Mouse (Mus musculus): Measurements from ENCODE around the gene Pak7.
"Not testable (repeated sequence)": the region's sequence is repeated elsewhere in the genome, so short reads cannot be mapped to it uniquely, and the experiment has no call there.

Gene Pak7

DNA sequence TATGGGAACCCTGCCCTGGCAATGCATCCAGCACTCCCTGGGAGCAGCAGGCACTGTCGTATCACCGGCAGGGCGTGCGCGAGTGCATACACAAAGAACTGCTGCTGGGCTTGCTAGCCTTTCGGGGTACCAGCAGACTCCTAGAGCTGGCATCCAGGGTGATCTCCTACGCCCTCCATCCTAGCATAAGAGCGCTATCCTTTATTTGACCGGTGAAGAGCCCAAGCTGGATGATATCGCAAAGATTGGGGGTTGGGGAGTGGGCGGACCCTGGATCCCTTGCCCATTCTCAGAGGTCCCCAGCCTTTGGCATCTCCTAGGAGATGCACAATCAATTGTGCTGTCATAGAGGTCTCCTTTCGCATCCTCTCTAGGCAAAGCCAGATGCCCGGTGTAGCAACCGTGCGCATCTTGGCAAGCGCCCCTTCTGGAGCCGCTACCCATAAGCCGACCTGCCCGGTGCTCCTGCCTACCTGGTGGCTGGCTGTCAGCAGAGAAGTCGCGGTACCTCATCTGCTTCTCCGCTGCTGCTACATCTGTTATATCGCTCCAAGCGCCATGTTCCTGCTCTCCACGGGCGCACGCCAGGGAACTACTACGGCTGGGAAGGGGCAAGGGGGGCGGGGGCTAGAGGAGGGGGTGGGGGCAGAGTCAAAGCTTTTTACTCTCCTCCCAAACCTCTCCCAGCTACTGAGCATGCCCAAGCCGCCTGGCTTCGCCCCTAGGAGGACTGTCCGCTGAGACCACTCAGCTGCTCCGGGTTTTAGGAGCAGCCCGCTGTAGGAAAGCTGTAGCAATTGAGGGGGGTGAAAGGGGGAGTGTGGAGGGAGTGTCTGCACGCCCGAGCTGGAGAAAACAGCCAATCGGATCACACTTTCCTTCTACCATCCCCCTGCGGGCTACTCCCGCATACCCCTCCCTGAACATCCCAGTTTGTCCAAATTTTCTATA lies at the start of gene Pak7:
Gene Pak7 (minus strand): TSS at position 787 of the 951 bp plus-strand sequence.
- no peak for DNase-seq (ENCODE audit: extremely low read depth, low read depth, low spot score)

DNA sequence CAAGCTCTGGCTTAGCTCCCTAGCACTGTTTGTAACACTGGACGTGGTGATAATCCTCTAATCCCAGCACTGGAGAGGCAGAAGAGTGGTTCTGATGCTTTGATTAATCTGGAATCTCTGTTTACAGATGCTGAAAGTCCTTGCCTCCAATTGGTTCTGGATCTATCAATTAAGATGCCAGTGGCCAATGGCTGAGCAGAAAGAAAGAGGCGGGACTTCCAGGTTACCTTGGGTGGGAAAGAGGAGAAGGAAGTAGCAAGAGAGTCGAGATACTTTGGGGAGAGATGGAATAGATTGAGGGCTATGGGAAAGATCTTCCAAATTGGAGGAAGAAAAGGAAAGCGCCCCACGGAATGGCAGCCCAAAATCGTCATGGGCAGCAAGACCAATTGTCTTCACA lies 37.8 kb upstream of the Pak7 start:
- DNase-seq (ENCODE audit: extremely low read depth, low read depth, low spot score), result no peak

DNA sequence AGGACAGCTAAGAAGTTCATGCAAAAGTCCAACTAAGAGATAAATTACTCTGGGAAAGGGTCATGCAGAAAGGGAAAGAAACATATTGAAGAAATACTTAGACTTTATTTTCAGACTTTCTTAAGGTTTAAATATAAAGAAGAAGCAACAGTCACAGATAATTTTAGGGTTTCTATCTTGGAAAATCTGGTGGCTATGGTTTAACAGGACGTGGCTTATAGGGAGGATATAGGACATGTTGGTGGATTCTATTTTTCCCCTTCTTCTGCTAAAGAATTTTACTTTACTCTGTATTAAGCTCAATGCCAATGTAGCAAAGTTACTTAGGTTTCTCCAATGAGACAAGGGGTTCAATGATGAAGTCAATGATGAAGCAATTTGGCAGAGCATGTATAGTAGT lies 31.8 kb upstream of the Pak7 start:
- DNase-seq (ENCODE audit: extremely low read depth, low read depth, low spot score), result no peak

DNA sequence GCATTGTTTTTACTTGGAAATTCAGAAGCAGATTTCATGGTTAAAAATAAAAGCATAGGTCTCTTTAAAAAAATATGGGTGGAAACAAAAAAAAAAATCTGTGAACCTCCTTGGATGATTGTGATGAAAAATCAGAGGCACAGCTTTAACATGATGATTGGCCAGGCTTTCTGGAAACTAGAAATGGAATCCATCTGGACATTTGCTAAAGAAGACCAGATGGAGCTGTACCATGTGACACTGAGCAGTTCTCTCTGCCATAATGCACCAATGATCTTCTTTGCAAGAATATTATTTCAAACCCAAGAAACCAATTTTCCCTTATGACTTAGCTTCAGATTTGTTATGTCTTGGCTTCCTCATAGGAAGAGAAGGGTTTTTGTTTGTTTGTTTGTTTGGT lies 28.6 kb upstream of the Pak7 start:
- no peak for DNase-seq (ENCODE audit: extremely low read depth, low read depth, low spot score)

DNA sequence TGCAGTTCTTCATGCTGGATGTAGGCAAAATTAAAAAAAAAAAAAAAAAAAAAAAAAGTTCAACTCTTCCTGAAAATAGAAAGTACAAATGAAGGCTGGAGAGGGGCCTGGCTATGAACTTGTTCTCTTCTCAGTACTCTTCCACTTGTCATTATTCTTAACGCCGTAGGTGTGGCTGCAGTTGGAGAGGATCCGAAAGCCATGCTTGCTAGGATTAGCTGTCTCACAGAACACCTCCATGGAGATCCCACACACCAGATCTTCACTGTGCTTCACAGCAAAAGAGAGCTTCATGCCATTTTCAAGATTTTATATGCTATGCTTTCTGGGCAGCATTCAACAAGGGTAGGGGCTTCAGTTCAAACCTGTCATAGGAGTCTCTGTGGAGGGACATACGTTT lies 14.8 kb upstream of the Pak7 start:
- DNase-seq (ENCODE audit: extremely low read depth, low read depth, low spot score), result no peak

DNA sequence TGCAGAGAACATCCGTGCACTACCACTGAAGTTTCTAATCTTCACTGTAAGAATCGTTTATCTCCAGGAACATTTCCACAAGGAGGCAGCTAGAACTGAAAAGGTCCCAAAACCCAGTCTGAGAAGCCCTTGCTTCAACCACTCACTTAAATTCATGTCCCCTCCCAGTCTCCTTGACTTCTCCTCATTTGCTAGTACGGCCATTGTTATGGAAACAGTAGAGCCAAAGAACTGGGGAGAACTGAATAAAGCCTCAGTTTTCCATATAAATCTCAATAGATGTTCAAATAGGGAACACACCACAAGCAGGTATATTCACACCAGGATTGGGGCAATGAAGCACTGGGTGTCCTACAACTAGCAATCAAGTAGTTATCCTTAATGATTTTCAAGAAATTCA lies 12.4 kb downstream of the Pak7 start:
- DNase-seq (ENCODE audit: extremely low read depth, low read depth, low spot score), result no peak

DNA sequence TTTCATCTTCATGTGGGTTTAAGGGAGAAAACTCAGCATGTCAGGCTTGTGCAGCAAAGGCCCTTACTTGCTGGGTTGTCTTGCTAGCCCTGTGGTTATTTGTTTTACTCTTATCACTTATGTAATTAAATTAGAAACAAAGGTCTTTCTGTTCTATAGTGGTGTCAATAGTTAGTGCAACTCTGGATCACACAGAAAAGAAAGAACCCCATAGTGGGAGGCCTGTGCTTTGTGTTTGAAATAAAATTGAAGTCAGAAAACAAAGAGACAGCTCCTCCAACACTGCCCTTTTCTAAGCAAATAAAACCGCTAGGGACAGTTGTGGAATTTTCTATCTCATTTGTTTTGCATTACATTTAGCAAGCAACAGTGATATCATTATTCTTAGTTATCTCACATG lies 15.4 kb downstream of the Pak7 start:
- DNase-seq (ENCODE audit: extremely low read depth, low read depth, low spot score), result no peak

DNA sequence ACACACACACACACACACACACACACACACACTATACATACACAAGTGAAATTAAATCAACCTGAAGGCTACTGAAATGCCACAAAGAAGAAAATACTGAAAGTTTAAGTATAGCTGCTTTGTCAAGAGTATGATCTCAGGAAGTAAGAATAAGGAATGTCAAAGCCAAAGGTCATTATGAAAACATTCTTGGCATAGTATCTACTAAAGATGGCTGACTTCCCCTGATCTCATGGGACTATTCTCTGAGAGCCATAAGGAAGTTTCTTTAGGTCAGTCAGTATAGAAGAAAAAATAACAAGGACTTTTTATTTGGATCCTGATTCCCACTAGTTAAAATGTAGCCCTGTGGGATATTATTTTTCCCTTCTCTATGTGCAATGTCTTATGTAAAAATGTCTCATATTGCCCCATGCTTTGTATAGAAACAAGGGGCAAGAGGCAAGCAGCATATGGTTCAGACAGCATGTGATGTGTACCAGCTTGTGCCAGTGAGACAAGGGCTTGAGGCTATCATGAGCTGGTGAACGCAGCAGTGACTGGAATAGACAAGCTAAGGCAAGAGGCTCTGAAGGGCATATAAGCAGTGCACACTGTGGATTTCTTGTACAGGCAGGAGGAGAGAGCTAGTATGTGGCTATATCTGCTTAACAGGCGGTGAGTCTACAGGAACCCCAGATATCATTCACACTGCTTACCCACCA lies 36.2 kb downstream of the Pak7 start:
- no peak for DNase-seq (ENCODE audit: extremely low read depth, low read depth, low spot score)

DNA sequence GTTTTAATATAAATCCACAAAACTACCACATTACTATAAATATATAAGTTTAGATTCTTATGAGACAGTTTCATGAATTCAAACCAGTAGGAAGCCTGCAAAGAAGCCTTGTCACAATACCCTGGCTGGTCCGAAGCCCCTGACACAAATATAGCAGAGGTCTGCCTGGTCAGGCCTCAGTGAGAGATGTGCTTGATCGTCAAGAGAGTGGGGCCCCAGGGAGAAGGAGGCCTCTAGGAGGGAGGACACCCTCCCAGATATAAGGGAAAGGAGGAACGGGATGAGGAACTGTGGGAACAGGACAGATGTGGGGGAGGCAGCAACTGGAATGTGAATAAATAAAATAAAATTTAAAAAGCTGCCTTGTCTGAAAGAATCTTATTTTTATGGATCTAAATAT lies 37.3 kb downstream of the Pak7 start:
- DNase-seq (ENCODE audit: extremely low read depth, low read depth, low spot score), result no peak

DNA sequence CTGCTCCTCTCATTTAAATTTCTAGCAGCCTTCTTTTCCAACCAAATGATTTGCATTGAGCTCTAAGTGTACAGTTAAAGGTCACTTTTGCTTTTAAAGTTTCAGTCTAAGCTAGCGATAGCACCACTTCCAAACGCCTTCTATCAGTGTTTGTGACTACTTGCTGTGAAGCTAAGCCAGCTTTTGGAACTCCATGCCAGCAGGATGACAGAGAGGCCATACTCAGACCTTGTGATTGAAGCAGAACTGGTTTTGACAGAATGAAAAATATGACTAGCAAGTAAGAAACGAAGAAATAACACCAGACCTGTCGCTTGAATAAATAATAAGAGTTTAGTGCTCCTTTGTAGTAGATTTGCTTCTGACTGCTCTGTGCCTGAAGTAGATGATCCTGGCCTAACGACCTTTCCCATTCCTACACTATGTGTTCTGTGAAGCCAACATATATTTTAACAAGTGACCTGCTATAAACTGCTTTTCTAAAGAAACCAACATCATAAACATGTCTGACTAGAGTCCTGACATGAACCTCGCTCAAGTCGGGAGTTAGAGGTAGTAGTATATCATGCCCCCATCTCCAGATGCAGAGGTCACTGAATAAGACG lies 38.0 kb downstream of the Pak7 start:
- no peak for DNase-seq (ENCODE audit: extremely low read depth, low read depth, low spot score)

DNA sequence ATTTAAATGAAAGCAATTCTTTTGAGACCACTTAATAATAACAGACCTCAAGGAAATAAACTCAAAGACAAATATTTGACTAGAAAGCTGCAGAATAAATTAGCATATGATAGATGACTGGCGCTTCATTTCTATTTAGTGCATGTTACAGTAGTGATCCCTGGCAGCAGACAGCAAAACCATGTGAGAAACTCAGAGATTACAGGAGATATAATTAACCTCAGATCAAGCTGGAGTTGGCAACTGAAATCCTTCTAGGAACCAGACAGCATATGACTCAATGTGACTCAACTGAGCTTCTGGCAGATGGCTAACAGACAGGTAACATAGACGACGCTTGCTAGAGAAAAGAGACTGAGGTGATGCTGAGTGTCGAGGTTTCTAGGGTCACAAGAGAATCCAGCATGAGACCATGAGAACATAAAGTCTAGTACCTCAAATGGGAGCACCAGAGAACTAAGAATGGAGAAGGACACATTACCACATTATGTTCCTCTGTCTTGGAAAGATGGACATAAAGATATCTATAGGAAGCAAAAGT lies 43.5 kb downstream of the Pak7 start:
- not testable (repeated sequence) for DNase-seq (ENCODE audit: extremely low read depth, low read depth, low spot score)

DNA sequence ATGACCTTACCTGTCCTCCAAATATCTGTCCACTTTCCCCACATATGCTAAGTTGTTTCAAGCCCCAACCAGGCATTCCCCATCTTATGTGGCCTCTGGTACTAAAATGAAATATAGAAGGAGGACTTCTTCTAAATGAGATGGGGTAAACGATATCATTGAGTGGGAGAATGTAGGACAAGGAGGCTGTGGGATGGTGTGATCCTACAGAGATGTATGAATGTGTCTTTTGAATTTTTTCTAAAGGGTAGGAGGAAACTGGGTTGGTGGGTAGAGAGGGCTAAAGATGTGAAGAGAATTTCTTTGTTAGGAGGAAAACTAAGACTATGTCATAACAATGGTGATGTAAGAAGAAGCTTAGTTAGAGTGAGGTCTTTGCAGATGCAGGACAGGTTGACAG lies 57.8 kb downstream of the Pak7 start:
- no peak for DNase-seq (ENCODE audit: extremely low read depth, low read depth, low spot score)

DNA sequence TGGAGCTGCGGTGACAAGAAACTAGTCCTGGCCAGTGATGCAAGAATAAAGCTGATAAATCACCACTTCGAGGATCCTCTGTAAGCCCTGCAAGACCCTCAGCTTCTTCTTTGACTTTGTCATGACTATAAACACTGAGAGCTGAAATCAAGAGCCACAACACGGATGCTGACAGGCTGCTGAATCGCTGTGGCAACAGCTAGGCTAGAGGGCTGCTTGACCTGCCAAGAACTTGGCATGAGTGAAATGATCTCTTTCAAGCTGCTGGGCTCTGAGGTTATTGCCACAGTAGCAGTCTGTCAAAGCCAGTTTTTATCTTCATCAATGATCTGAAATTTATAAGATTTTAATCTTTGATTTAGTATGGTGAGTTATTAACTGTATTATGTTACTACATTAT lies 62.1 kb downstream of the Pak7 start:
- DNase-seq (ENCODE audit: extremely low read depth, low read depth, low spot score), result no peak

DNA sequence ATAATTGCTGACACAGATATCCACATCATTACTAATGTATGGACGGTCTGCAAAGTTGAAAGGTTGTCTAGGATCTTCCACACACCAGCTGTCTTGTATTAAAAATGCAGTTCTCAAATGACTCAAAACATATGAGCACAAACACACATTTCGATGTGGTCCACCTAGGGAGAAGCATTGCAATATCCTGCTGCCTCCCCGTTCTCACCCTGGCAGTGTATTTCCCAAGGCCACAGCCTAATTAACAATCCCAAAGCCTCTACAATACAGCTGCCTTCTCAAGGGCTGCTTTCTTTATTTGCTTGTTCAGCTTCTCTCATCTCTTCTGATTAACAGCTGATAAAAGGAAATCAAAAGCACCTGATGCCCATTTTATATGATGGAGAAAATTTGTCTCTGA lies 78.5 kb downstream of the Pak7 start:
- no peak for DNase-seq (ENCODE audit: extremely low read depth, low read depth, low spot score)

DNA sequence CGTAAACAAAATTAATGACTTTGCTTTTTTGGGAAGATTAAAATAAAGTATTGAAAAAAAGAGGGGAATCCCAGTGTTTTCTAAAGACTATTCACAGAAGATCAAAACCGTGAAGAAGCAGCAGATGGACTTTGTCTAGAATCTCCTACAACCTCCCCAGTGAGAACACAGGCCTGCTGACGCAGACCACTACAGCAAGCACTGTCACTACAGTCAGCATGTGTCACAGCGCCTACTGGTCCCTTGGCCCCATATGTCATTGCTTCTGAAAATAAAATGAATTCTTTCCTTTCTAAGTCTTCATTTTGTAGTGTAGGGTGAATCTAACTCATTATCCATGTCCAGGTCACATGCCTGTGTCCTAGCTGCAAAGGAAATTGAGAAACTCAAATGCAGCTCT lies 79.0 kb downstream of the Pak7 start:
- no peak for DNase-seq (ENCODE audit: extremely low read depth, low read depth, low spot score)

DNA sequence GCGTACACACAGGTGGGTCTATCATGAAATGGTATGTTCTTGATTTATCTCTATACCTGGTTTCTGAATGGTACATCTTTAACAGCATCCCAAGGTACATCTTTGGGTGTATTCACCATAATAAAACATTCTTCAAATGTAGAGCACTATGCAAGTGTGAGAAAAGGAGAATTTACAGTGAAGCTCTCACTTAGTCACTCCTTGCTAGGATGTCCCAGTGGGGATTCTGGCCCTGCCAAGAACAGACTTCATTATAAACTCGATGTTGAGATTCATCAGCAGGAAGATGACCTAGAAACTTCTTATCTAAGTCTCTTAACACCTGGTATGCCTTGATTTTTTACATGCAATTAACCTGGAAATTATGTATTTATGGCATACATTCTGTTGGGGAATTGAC lies 85.6 kb downstream of the Pak7 start:
- no peak for DNase-seq (ENCODE audit: extremely low read depth, low read depth, low spot score)

DNA sequence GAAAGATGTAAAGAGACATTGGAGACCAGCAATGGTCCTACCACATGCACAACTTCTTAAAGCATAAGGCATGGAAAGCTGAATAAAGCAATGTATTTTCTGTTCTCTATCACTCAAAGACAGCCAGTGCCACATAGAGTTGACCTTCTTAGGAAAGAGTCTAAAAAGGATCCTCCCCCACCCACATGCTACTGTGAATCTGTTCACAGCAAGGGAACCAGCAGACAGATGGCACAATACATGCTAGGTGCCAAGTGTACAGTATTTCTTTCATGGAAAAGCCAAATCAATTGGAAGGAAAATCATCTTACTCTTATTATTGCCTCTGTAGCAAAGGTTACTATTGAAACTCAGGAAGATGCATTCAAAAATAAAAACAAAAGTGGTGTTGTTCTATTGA lies 86.4 kb downstream of the Pak7 start:
- DNase-seq (ENCODE audit: extremely low read depth, low read depth, low spot score), result no peak

DNA sequence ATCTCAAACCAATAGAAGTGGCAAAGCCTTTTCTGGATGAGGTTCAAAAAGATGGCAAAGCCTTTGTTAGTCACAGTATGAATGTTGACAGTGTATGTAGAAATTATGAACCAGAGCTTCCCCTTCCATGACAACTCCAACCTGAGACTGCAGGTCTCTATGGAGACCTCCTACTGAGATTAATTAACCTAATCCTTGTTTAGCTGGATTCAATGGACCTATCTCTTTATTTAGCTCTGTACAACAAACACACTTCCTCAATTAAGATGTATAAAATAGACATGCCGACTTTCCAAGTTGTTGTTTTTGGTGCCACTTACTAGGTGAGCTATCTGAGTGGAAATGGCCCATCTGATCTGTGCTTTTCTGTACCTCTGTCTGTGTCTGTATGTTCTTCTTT lies 90.4 kb downstream of the Pak7 start:
- no peak for DNase-seq (ENCODE audit: extremely low read depth, low read depth, low spot score)

DNA sequence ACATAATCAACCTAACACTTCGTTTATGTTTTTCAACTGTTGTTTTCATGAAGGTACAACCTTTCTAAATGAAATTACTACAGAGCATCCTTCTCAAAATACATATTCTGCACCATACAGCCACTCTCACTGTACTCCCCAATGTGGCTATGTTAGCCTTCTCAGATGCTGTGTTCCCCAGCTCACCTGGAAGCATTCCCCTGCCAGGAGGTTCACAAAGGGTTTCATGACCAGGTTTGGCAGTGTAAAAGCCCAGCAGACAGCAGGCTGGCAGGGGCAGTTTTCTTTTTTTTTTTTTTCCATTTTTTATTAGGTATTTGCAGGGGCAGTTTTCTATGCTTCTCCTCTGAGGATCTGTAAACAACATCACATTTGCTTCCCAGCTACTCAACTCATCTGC lies 105.7 kb downstream of the Pak7 start:
- DNase-seq (ENCODE audit: extremely low read depth, low read depth, low spot score), result no peak

DNA sequence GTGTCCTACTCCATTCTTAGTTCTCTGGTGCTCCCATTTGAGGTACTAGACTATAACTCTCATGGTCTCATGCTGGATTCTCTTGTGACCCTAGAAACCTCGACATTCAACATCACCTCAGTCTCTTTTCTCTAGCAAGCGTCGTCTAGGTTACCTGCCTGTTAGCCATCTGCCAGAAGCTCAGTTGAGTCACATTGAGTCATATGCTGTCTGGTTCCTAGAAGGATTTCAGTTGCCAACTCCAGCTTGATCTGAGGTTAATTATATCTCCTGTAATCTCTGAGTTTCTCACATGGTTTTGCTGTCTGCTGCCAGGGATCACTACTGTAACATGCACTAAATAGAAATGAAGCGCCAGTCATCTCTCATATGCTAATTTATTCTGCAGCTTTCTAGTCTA lies 145.8 kb downstream of the Pak7 start:
- DNase-seq (ENCODE audit: extremely low read depth, low read depth, low spot score), result not testable (repeated sequence)

DNA sequence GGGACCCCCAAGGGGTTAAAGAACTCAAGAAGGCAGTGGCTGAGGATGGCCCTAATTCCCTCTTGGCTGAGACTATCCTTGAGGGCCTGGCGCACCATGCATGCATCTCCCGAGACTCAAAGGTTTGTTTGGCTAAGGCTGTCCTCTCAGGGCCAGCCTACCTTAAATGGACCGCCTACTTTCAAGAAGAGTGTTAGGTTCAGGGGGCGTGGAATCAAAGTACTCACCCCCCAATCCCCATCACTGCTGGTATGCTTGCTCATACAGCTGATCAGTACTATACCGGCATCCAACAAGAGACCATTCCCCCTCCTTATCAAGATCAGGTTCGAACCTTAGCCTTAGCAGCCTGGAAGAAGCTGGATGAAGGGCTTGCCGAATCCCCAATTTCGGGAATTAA lies 156.5 kb downstream of the Pak7 start:
- DNase-seq (ENCODE audit: extremely low read depth, low read depth, low spot score), result no peak

DNA sequence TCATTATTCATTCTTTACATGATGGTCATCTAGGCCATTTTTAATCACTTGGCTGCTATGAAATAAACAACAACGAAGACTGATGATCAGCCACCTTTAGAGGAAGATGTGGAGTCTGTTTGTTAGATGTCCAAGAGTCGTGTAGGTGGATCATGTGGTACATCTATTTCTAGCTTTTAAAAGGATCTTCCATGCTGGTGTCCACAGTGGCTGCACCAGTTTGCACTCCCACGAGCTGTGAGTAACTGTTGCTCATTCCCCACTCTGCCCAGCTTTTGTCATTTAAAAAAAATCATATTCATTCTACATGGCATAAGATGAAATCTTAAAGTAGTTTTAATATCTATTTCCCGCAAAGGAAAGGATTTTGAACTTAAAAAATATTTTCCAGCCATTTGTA lies 183.7 kb downstream of the Pak7 start:
- DNase-seq (ENCODE audit: extremely low read depth, low read depth, low spot score), result no peak
